Mouse (Mus musculus) intestine, embryonic 15.5 days (tissue): ENCODE data around the gene Cst3. TPM values are rescaled to one million over a fixed set of nuclear protein-coding genes. Genes with fewer than 3 reads are reported as not detected.
A peak's percentile ranks its signal among the peaks of the same experiment; 100 is the strongest.

ENCODE experiments used
- ATAC-seq: fragments of 200-750 bp; cut with Nextera tagmentation; 2 replicates; pipeline ENCODE4 v1.8.0; 2017; ENCODE audit warnings: moderate TSS enrichment, moderate library complexity
- H3K27ac ChIP-seq: fragments of 300-500 bp; sonication (generic); 2 replicates; pipeline ENCODE4 v1.5.1; 2015; ENCODE audit warnings: mild to moderate bottlenecking, inconsistent platforms
- H3K27me3 ChIP-seq: fragments of 300-500 bp; sonication (generic); replicated peaks from 2 replicates; pipeline ENCODE4 v1.6.1; 2015; ENCODE audit warnings: inconsistent platforms
- H3K36me3 ChIP-seq: fragments of 300-500 bp; sonication (generic); 2 replicates; pipeline ENCODE4 v1.6.1; 2015; ENCODE audit warnings: inconsistent platforms
- H3K4me1 ChIP-seq: fragments of 300-500 bp; sonication (generic); replicated peaks from 2 replicates; pipeline ENCODE4 v1.6.1; 2015; ENCODE audit warnings: inconsistent platforms
- H3K4me2 ChIP-seq: fragments of 300-500 bp; sonication (generic); replicated peaks from 2 replicates; pipeline ENCODE4 v1.6.1; 2015; ENCODE audit warnings: mild to moderate bottlenecking, inconsistent platforms
- H3K4me3 ChIP-seq: fragments of 300-500 bp; sonication (generic); replicated peaks from 2 replicates; pipeline ENCODE4 v1.5.1; 2015; ENCODE audit warnings: inconsistent platforms
- H3K9ac ChIP-seq: fragments of 300-500 bp; sonication (generic); 2 replicates; pipeline ENCODE4 v1.6.1; 2015; ENCODE audit warnings: inconsistent platforms
- H3K9me3 ChIP-seq: fragments of 300-500 bp; sonication (generic); 2 replicates; pipeline ENCODE4 v1.6.1; 2016; ENCODE audit warnings: inconsistent platforms
- WGBS: fragments of 180-500 bp; shearing (Covaris S2); methylation state at CpG from one replicate; pipeline ENCODE4 v1.1.7; 2015; 5-methylcytosine and 5-hydroxymethylcytosine counted together
- polyA plus RNA-seq: library from polyadenylated mRNA; unstranded; fragments of >200 nt; fragmentation: Nextera tagmentation; extraction: Ambion mirVana; gene quantifications from 2 replicates; pipeline ENCODE4 v1.2.1, GENCODE M21; 2015

The Cst3 gene
- polyA plus RNA-seq, 1 experiment from 2014 or later, result 349 TPM

- H3K27ac ChIP-seq, result peak overlapping the region; percentile 88
- 0 out of 2 replicates have a peak, but pooled peaks cover 5% of the 10 kb centered on the region for H3K36me3 ChIP-seq
- peak; percentile 75 for ATAC-seq
- peak overlapping the region; percentile 64 for H3K4me2 ChIP-seq
- H3K27me3 ChIP-seq, result no peaks in the 10 kb centered on the region
- under 1% methylated on average over 34 of the region's 34 CpGs for WGBS
- peak overlapping the region; percentile 83 for H3K9ac ChIP-seq
- no peaks in the 10 kb centered on the region for H3K9me3 ChIP-seq
- peak overlapping the region; percentile 73 for H3K4me3 ChIP-seq
- H3K4me1 ChIP-seq, result peaks cover 17% of the 10 kb centered on the region; the same call in 1 of the 2 replicates
Observed at GRCm38 (mm10) chr2:148874617-148875334, 716 bp downstream of the Cst3 start.

- H3K36me3 ChIP-seq, result 0 out of 2 replicates have a peak, but pooled peaks cover 5% of the 10 kb centered on the region
- H3K4me3 ChIP-seq, result peak overlapping the region; percentile 73
- peak; percentile 5; the same call in 1 of the 2 replicates for ATAC-seq
- no peaks in the 10 kb centered on the region for H3K9me3 ChIP-seq
- H3K9ac ChIP-seq, result peak overlapping the region; percentile 83; the same call in 1 of the 2 replicates
- 23% methylated on average over 3 of the region's 3 CpGs for WGBS
- peaks cover 17% of the 10 kb centered on the region; the same call in 1 of the 2 replicates for H3K4me1 ChIP-seq
- H3K4me2 ChIP-seq, result peak overlapping the region; percentile 64
- no peak overlapping the region; the same call in 1 of the 2 replicates for H3K27ac ChIP-seq
- no peaks in the 10 kb centered on the region for H3K27me3 ChIP-seq
Observed at GRCm38 (mm10) chr2:148874224-148874616, 1.3 kb downstream of the Cst3 start.

DNA sequence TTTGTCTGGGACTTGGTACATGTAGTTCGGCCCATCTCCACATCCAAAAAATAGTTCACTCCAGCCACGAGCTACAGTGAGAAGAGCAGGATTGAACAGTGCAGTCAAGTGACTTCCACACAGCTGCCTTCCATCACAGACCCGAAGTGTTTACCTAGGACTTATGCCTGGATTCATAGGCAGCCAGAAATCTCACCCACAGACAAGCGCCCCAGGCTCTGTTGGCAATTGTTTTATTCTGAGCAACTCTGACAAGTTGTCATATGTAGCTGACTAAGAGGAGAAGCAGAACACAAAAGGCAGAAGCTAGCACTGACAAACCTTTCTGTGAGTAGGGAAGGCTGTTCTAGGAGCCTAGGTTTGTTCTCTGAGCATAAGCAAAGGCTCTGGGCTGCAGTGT is 2.6 kb downstream of the Cst3 start:
- peak overlapping the region; percentile 64 for H3K4me2 ChIP-seq
- ATAC-seq, result no peak
- 0 out of 2 replicates have a peak overlapping the region, but pooled peaks have one; percentile 5 for H3K4me3 ChIP-seq
- H3K36me3 ChIP-seq, result 0 out of 2 replicates have a peak, but pooled peaks cover 5% of the 10 kb centered on the region
- no peak overlapping the region for H3K9ac ChIP-seq
- H3K4me1 ChIP-seq, result peaks cover 17% of the 10 kb centered on the region; the same call in 1 of the 2 replicates
- WGBS, result 36% methylated on average over 4 of the region's 4 CpGs
- H3K27ac ChIP-seq, result 0 out of 2 replicates have a peak overlapping the region, but pooled peaks have one; percentile 44
- H3K27me3 ChIP-seq, result no peaks in the 10 kb centered on the region
- H3K9me3 ChIP-seq, result no peaks in the 10 kb centered on the region

- no peaks in the 10 kb centered on the region for H3K27me3 ChIP-seq
- 0 out of 2 replicates have a peak, but pooled peaks cover 5% of the 10 kb centered on the region for H3K36me3 ChIP-seq
- H3K4me2 ChIP-seq, result no peak overlapping the region
- no peak overlapping the region for H3K4me3 ChIP-seq
- no peak for ATAC-seq
- WGBS, result 88% methylated on average over 3 of the region's 3 CpGs
- no peaks in the 10 kb centered on the region for H3K9me3 ChIP-seq
- H3K4me1 ChIP-seq, result peaks cover 15% of the 10 kb centered on the region; the same call in 1 of the 2 replicates
- H3K27ac ChIP-seq, result no peak overlapping the region
- H3K9ac ChIP-seq, result no peak overlapping the region
Observed at GRCm38 (mm10) chr2:148870526-148870925, 5.0 kb downstream of the Cst3 start.

GRCm38 (mm10) chr2:148868959-148869358 is 6.5 kb downstream of the Cst3 start:
- 49% methylated on average over 1 of the region's 1 CpGs for WGBS
- H3K36me3 ChIP-seq, result 0 out of 2 replicates have a peak, but pooled peaks cover 5% of the 10 kb centered on the region
- no peak for ATAC-seq
- no peak overlapping the region for H3K4me2 ChIP-seq
- H3K9ac ChIP-seq, result no peak overlapping the region
- no peaks in the 10 kb centered on the region for H3K9me3 ChIP-seq
- H3K27ac ChIP-seq, result no peak overlapping the region
- H3K4me1 ChIP-seq, result 0 out of 2 replicates have a peak, but pooled peaks cover 9% of the 10 kb centered on the region
- no peak overlapping the region for H3K4me3 ChIP-seq
- no peaks in the 10 kb centered on the region for H3K27me3 ChIP-seq

DNA sequence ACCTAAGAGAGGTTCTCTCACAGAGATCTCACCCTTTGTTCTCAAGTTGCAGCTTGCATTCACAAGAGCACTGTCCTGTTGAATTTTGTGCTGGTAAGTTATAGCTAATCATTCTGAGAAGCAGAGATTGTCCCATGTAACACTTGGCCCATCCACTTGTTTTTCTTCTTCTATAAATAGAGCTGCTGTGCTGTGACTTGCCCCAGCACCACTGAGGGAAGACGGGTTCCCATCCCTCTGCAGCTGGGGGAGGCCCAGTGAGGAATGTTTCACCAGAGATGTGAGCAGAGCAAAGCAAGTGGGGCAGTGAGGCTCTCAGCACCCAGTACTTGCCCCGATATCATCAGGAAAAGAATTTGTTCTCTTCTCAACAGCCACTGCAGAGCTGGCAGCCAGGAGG is 10.5 kb downstream of the Cst3 start, which contains the start of gene 9230104L09Rik:
Gene 9230104L09Rik, minus strand, starts transcription at position 73 of the 400 bp plus-strand sequence.
- no peak within 1 kb of the TSS for H3K4me3 ChIP-seq
- ATAC-seq, result no peak
- no peaks in the 10 kb centered on the region for H3K27me3 ChIP-seq
- H3K27ac ChIP-seq, result no peak within 1 kb of the TSS
- H3K9me3 ChIP-seq, result no peaks in the 10 kb centered on the region
- no peak within 1 kb of the TSS for H3K9ac ChIP-seq
- H3K4me1 ChIP-seq, result no peaks in the 10 kb centered on the region
- H3K4me2 ChIP-seq, result no peak within 1 kb of the TSS
- no peaks in the 10 kb centered on the region for H3K36me3 ChIP-seq
- 48% methylated on average over 2 of the region's 2 CpGs for WGBS

- no peaks in the 10 kb centered on the region for H3K4me1 ChIP-seq
- no peak overlapping the region for H3K27ac ChIP-seq
- H3K9ac ChIP-seq, result no peak overlapping the region
- no peak overlapping the region for H3K4me2 ChIP-seq
- H3K9me3 ChIP-seq, result no peaks in the 10 kb centered on the region
- no peaks in the 10 kb centered on the region for H3K27me3 ChIP-seq
- no peak overlapping the region for H3K4me3 ChIP-seq
- ATAC-seq, result no peak
- H3K36me3 ChIP-seq, result no peaks in the 10 kb centered on the region
Observed at GRCm38 (mm10) chr2:148861693-148862092, 13.8 kb downstream of the Cst3 start.

DNA sequence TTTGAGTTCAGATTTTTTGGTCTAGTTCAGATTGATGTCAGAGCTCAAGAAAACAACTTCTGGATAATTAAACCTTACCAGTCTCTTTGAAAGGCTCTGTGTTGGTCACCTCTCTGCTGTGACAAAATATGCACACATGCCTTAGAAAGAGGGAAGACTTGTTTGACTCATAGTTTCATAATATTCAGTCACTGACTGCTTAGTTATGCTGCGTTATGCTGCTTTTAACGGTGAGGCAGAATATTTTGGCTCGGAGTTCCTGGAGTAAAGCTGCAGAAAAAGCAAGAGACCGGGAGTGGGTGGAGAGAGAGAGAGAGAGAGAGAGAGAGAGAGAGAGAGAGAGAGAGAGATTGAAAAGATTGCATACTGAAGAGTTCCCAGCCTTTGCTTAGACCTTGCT is 14.5 kb downstream of the Cst3 start:
- Histone ChIP-seq H3K27me3 (no peaks in the 10 kb centered on the region), H3K4me3 (no peak overlapping the region), H3K36me3 (no peaks in the 10 kb centered on the region), H3K4me2 (no peak overlapping the region), H3K9me3 (no peaks in the 10 kb centered on the region), H3K4me1 (no peaks in the 10 kb centered on the region), H3K9ac (no peak overlapping the region), H3K27ac (no peak overlapping the region)
- no peak for ATAC-seq
- 73% methylated on average over 4 of the region's 4 CpGs for WGBS

DNA sequence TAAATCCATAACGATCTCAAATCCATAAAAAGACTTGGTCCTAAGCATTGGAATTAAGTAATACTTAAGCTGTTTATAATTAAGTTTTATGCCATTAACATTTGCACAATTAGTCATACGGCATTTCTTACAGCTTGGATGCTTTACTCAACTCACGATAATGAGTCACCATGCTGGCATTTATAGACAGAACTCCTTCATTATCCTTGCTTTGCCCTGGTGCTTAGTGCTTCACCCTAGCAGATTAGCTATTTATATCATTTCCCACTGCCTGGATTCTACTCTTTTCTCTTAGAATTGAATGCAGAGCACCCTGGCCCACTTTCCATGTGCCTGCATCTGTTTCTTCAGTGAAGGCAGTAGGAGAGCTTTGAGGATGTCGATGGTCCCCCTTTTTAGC is 18.0 kb downstream of the Cst3 start:
- no peak overlapping the region for H3K4me3 ChIP-seq
- no peaks in the 10 kb centered on the region for H3K9me3 ChIP-seq
- H3K27ac ChIP-seq, result no peak overlapping the region
- H3K9ac ChIP-seq, result no peak overlapping the region
- no peaks in the 10 kb centered on the region for H3K36me3 ChIP-seq
- H3K4me1 ChIP-seq, result no peaks in the 10 kb centered on the region
- no peaks in the 10 kb centered on the region for H3K27me3 ChIP-seq
- no peak overlapping the region for H3K4me2 ChIP-seq
- no peak for ATAC-seq
- WGBS, result 73% methylated on average over 4 of the region's 4 CpGs

GRCm38 (mm10) chr2:148856630-148857400 is 18.7 kb downstream of the Cst3 start:
- no peak overlapping the region for H3K27ac ChIP-seq
- ATAC-seq, result no peak
- H3K27me3 ChIP-seq, result no peaks in the 10 kb centered on the region
- H3K36me3 ChIP-seq, result no peaks in the 10 kb centered on the region
- no peaks in the 10 kb centered on the region for H3K4me1 ChIP-seq
- H3K9ac ChIP-seq, result no peak overlapping the region
- H3K4me2 ChIP-seq, result no peak overlapping the region; the same call in 1 of the 2 replicates
- 52% methylated on average over 8 of the region's 8 CpGs for WGBS
- no peaks in the 10 kb centered on the region for H3K9me3 ChIP-seq
- H3K4me3 ChIP-seq, result no peak overlapping the region

DNA sequence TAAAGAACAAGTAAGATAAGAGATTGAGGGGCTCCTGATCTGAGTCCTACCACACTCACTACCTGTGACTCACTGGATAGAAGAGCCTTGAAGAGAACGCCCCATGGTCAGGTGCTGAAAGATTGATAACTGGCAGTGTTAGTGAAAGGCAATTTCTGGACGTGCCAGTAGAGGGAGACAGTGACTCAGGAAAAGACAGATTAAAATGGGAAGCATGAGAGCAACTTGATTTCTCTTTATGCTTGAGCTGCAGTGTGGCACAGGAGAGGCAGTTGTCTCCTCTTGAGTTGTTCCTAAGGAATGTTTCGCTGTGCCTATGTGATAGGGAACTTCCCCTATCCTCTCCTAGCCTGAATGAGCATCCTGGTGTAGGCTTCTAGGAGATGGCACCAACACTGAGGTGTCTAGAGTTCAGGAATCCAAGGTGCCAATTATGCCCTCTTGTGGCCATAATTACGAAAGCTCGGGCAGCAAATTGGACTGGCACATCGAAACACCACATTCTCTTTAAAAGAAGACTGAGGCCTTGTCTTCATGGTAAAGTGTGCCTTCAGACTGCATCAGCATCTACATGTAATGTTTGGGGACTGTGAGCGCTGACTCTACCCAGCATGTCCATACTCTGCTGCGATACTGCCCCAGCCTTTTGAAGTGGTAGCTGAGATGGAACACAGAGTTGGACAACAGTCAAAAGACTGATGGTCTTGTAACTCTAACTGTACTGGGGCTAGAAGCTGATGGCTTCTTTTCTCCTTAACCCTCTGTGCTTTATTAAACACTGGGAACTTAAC is 24.2 kb downstream of the Cst3 start:
- Histone ChIP-seq H3K4me2 (no peak overlapping the region), H3K27me3 (no peaks in the 10 kb centered on the region), H3K27ac (no peak overlapping the region), H3K4me1 (no peaks in the 10 kb centered on the region), H3K36me3 (no peaks in the 10 kb centered on the region), H3K4me3 (no peak overlapping the region), H3K9me3 (no peaks in the 10 kb centered on the region), H3K9ac (no peak overlapping the region)
- peak; percentile 82 for ATAC-seq
- WGBS, result 46% methylated on average over 8 of the region's 8 CpGs

GRCm38 (mm10) chr2:148839224-148839623 is 36.3 kb downstream of the Cst3 start:
- 84% methylated on average over 2 of the region's 2 CpGs for WGBS
- no peak overlapping the region for H3K27ac ChIP-seq
- no peak for ATAC-seq
- no peaks in the 10 kb centered on the region for H3K36me3 ChIP-seq
- H3K27me3 ChIP-seq, result 0 out of 2 replicates have a peak, but pooled peaks cover 3% of the 10 kb centered on the region
- no peak overlapping the region for H3K4me3 ChIP-seq
- no peak overlapping the region for H3K4me2 ChIP-seq
- no peaks in the 10 kb centered on the region for H3K9me3 ChIP-seq
- H3K4me1 ChIP-seq, result no peaks in the 10 kb centered on the region
- no peak overlapping the region for H3K9ac ChIP-seq
